Mouse (Mus musculus) thymus, adult 2 months (tissue): Measurements from ENCODE around the gene Gm10273.

Experiments used
- CTCF ChIP-seq: fragments of 200-500 bp; IDR thresholded peaks from 2 replicates; pipeline ENCODE4 v1.5.1; 2012; ENCODE audit warnings: mild to moderate bottlenecking, control low read depth, low read length, moderate library complexity, borderline replicate concordance; ENCODE audit not compliant: control insufficient read depth, poor library complexity, insufficient read depth; ENCODE audit errors: extremely low read depth
- POLR2A ChIP-seq: fragments of 200-500 bp; IDR thresholded peaks from 2 replicates; pipeline ENCODE4 v1.6.1; 2012; ENCODE audit warnings: mild to moderate bottlenecking, low read length, control low read depth, moderate library complexity; ENCODE audit not compliant: control insufficient read depth, poor library complexity, insufficient read depth; ENCODE audit errors: extremely low read depth

GRCm38 (mm10) chr10:59346560-59346959 lies 48.9 kb upstream of the Gm10273 start:
- no peak for TF ChIP-seq POLR2A
- TF ChIP-seq CTCF: no peak
